Mouse (Mus musculus) stomach, embryonic 14.5 days (tissue): ENCODE measurements around the gene Pomc. TPM values are rescaled to one million over a fixed set of nuclear protein-coding genes. Genes with fewer than 3 reads are reported as not detected.

ENCODE experiments used
- ATAC-seq: fragments of 200-750 bp; cut with Nextera tagmentation; 2 replicates; pipeline ENCODE4 v1.8.0; 2017; ENCODE audit warnings: low read depth, moderate TSS enrichment; ENCODE audit not compliant: insufficient number of reproducible peaks, insufficient read depth, low FRiP score
- H3K27ac ChIP-seq: fragments of 300-500 bp; sonication (generic); 2 replicates; pipeline ENCODE4 v1.5.1; 2014; ENCODE audit warnings: mild to moderate bottlenecking, low read length, moderate library complexity, mixed read lengths
- H3K27me3 ChIP-seq: fragments of 300-500 bp; sonication (generic); 2 replicates; pipeline ENCODE4 v1.6.1; 2014; ENCODE audit warnings: low read length, control low read depth, mixed read lengths; ENCODE audit not compliant: control insufficient read depth, insufficient read depth
- H3K36me3 ChIP-seq: fragments of 300-500 bp; sonication (generic); 2 replicates; pipeline ENCODE4 v1.6.1; 2014; ENCODE audit warnings: mild to moderate bottlenecking, control low read depth, low read length, moderate library complexity, mixed read lengths; ENCODE audit not compliant: control insufficient read depth, insufficient read depth
- H3K4me1 ChIP-seq: fragments of 300-500 bp; sonication (generic); 2 replicates; pipeline ENCODE4 v1.6.1; 2014; ENCODE audit warnings: low read length, control low read depth, mixed read lengths; ENCODE audit not compliant: control insufficient read depth, insufficient read depth
- H3K4me2 ChIP-seq: fragments of 300-500 bp; sonication (generic); replicated peaks from 2 replicates; pipeline ENCODE4 v1.6.1; 2014; ENCODE audit warnings: low read depth, low read length, control low read depth
- H3K4me3 ChIP-seq: fragments of 300-500 bp; sonication (generic); 2 replicates; pipeline ENCODE4 v1.5.1; 2014; ENCODE audit warnings: low read depth, low read length, control low read depth
- H3K9ac ChIP-seq: fragments of 300-500 bp; sonication (generic); replicated peaks from 2 replicates; pipeline ENCODE4 v1.6.1; 2014; ENCODE audit warnings: low read depth, mild to moderate bottlenecking, control low read depth, low read length, moderate library complexity, mixed read lengths
- H3K9me3 ChIP-seq: fragments of 300-500 bp; sonication (generic); 2 replicates; pipeline ENCODE4 v1.6.1; 2016; ENCODE audit warnings: low read depth, low read length, control low read depth; ENCODE audit not compliant: control insufficient read depth
- WGBS: fragments of 180-500 bp; shearing (Covaris S2); extraction: QIAGEN DNeasy Blood & Tissue Kit; methylation state at CpG from one replicate; pipeline ENCODE4 v1.1.7; 2014; 5-methylcytosine and 5-hydroxymethylcytosine counted together
- polyA plus RNA-seq: library from polyadenylated mRNA; unstranded; fragments of >200 nt; fragmentation: Nextera tagmentation; extraction: Ambion mirVana; gene quantifications from 2 replicates; pipeline ENCODE4 v1.2.1, GENCODE M21; 2014

Pomc gene
- polyA plus RNA-seq = 2.6 TPM in 2 replicates

- H3K4me2 ChIP-seq = no peak within 1 kb of the TSS
- WGBS = 21% methylated on average over 22 of the region's 22 CpGs
- ATAC-seq = no peak
- H3K27ac ChIP-seq = no peak within 1 kb of the TSS
- H3K36me3 ChIP-seq = no peaks in the 10 kb centered on the region
- no peaks in the 10 kb centered on the region for H3K4me1 ChIP-seq
- no peak within 1 kb of the TSS for H3K9ac ChIP-seq
- H3K27me3 ChIP-seq = 0 out of 2 replicates have a peak, but pooled peaks cover 2% of the 10 kb centered on the region
- H3K4me3 ChIP-seq = no peak within 1 kb of the TSS
- no peaks in the 10 kb centered on the region for H3K9me3 ChIP-seq
Observed at GRCm38 (mm10) chr12:3954651-3955050, at the start of gene Pomc. Pomc (plus strand) TSS chr12:3954951.

- Histone ChIP-seq H3K4me1 (no peaks in the 10 kb centered on the region), H3K27ac (no peak overlapping the region), H3K9me3 (no peaks in the 10 kb centered on the region), H3K27me3 (no peaks in the 10 kb centered on the region), H3K4me2 (no peak overlapping the region), H3K36me3 (peaks cover 79% of the 10 kb centered on the region), H3K4me3 (no peak overlapping the region), H3K9ac (no peak overlapping the region)
- no peak for ATAC-seq
- 87% methylated on average over 9 of the region's 9 CpGs for WGBS
Observed at GRCm38 (mm10) chr12:3905436-3905835, 49.3 kb upstream of the Pomc start.

GRCm38 (mm10) chr12:3906308-3906707, 48.4 kb upstream of the Pomc start:
- no peaks in the 10 kb centered on the region for H3K9me3 ChIP-seq
- H3K36me3 ChIP-seq = peaks cover 81% of the 10 kb centered on the region
- H3K4me2 ChIP-seq = no peak overlapping the region
- no peak overlapping the region for H3K9ac ChIP-seq
- H3K4me1 ChIP-seq = no peaks in the 10 kb centered on the region
- H3K4me3 ChIP-seq = no peak overlapping the region
- H3K27me3 ChIP-seq = no peaks in the 10 kb centered on the region
- no peak overlapping the region for H3K27ac ChIP-seq
- no peak for ATAC-seq

- Histone ChIP-seq H3K36me3 (peaks cover 74% of the 10 kb centered on the region), H3K4me3 (no peak overlapping the region), H3K4me1 (no peaks in the 10 kb centered on the region), H3K9me3 (no peaks in the 10 kb centered on the region), H3K27ac (no peak overlapping the region), H3K27me3 (no peaks in the 10 kb centered on the region), H3K4me2 (no peak overlapping the region), H3K9ac (no peak overlapping the region)
- 93% methylated on average over 4 of the region's 4 CpGs for WGBS
- ATAC-seq = no peak
Observed at GRCm38 (mm10) chr12:3907008-3907407, 47.7 kb upstream of the Pomc start.

GRCm38 (mm10) chr12:3907418-3907817, 47.3 kb upstream of the Pomc start:
- WGBS = 81% methylated on average over 13 of the region's 13 CpGs

GRCm38 (mm10) chr12:3910466-3911093, 44.2 kb upstream of the Pomc start:
- 55% methylated on average over 10 of the region's 10 CpGs for WGBS
- H3K4me2 ChIP-seq = no peak overlapping the region
- H3K9me3 ChIP-seq = no peaks in the 10 kb centered on the region
- H3K4me1 ChIP-seq = no peaks in the 10 kb centered on the region
- ATAC-seq = no peak
- H3K27me3 ChIP-seq = no peaks in the 10 kb centered on the region
- peaks cover 50% of the 10 kb centered on the region for H3K36me3 ChIP-seq
- no peak overlapping the region for H3K4me3 ChIP-seq
- no peak overlapping the region for H3K9ac ChIP-seq
- H3K27ac ChIP-seq = no peak overlapping the region

More at GRCm38 (mm10) chr12:3907418-3907817, 47.3 kb upstream of the Pomc start:
- H3K9me3 ChIP-seq = no peaks in the 10 kb centered on the region
- H3K27me3 ChIP-seq = no peaks in the 10 kb centered on the region
- ATAC-seq = no peak
- H3K4me3 ChIP-seq = no peak overlapping the region
- H3K27ac ChIP-seq = no peak overlapping the region
- peaks cover 70% of the 10 kb centered on the region for H3K36me3 ChIP-seq
- H3K4me1 ChIP-seq = no peaks in the 10 kb centered on the region
- H3K4me2 ChIP-seq = no peak overlapping the region
- no peak overlapping the region for H3K9ac ChIP-seq

GRCm38 (mm10) chr12:3911831-3912348, 42.9 kb upstream of the Pomc start:
- Histone ChIP-seq H3K4me1 (no peaks in the 10 kb centered on the region), H3K9me3 (no peaks in the 10 kb centered on the region), H3K4me2 (no peak overlapping the region), H3K36me3 (peaks cover 37% of the 10 kb centered on the region), H3K27me3 (no peaks in the 10 kb centered on the region), H3K4me3 (no peak overlapping the region), H3K9ac (no peak overlapping the region), H3K27ac (no peak overlapping the region)
- no peak for ATAC-seq
- 90% methylated on average over 7 of the region's 7 CpGs for WGBS

GRCm38 (mm10) chr12:3915852-3916251, 38.9 kb upstream of the Pomc start:
- no peaks in the 10 kb centered on the region for H3K27me3 ChIP-seq
- no peak overlapping the region for H3K9ac ChIP-seq
- no peak overlapping the region for H3K4me2 ChIP-seq
- WGBS = 86% methylated on average over 3 of the region's 3 CpGs
- no peak for ATAC-seq
- no peaks in the 10 kb centered on the region for H3K4me1 ChIP-seq
- H3K27ac ChIP-seq = no peak overlapping the region
- no peak overlapping the region for H3K4me3 ChIP-seq
- H3K36me3 ChIP-seq = peaks cover 6% of the 10 kb centered on the region
- no peaks in the 10 kb centered on the region for H3K9me3 ChIP-seq
